Mouse (Mus musculus): Measurements from ENCODE around the gene Frmd5. TPM values are rescaled to one million over a fixed set of nuclear protein-coding genes. Genes with fewer than 3 reads are reported as not detected.
"Not testable (repeated sequence)": the region's sequence is repeated elsewhere in the genome, so short reads cannot be mapped to it uniquely, and the experiment has no call there.

Frmd5 gene
- polyA plus RNA-seq, 1 experiment from 2014 or later: 0.42 TPM

- no peaks in the 10 kb centered on the region for H3K27me3 ChIP-seq (ENCODE audit: insufficient read depth, low read length)
- H3K36me3 ChIP-seq (ENCODE audit: insufficient read depth, low read length): no peaks in the 10 kb centered on the region
- no peaks in the 10 kb centered on the region for H3K9me3 ChIP-seq (replicated peaks; ENCODE audit: low read length)
- H3K4me1 ChIP-seq (replicated peaks; ENCODE audit: insufficient read depth, low read length): no peaks in the 10 kb centered on the region
- no peak overlapping the region for H3K4me2 ChIP-seq (ENCODE audit: low read length)
- ATAC-seq (replicated peaks; ENCODE audit: low FRiP score, low read depth): no peak
- WGBS: 33% methylated on average over 3 of the region's 3 CpGs
- DNase-seq (ENCODE audit: low spot score): no peak
- H3K4me3 ChIP-seq (replicated peaks; ENCODE audit: low read depth, low read length): no peak overlapping the region
- no peak overlapping the region for H3K9ac ChIP-seq (ENCODE audit: low read depth, low read length)
- no peak overlapping the region for H3K27ac ChIP-seq
- no peak for TF ChIP-seq CTCF (IDR thresholded peaks at IDR 0.05; ENCODE audit: low read depth)
Measured at GRCm38 (mm10) chr2:121834926-121835325, 28.0 kb upstream of the Frmd5 start.

DNA sequence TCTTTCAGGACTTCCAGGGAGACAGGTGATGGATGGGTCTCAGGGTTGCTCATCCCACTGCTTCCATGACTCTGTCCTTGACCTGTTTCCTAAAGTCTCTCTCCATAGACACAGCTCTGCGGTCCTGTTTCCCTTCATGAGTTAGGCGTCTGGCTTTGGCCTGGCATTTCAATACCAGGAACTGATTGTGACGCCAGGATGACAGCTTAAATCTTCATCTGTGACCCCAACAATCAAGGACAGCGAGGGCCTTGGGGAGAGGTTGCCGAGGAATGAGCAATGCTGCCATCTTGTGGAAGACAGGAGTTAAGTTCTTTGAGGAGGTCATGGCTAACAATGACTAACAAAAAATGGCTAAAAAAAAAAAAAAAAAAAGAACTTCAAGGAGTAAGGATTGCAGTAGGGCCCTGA lies 25.6 kb upstream of the Frmd5 start:
- H3K27me3 ChIP-seq (ENCODE audit: insufficient read depth, low read length): no peaks in the 10 kb centered on the region
- no peak overlapping the region for H3K4me3 ChIP-seq (replicated peaks; ENCODE audit: low read depth, low read length)
- H3K9ac ChIP-seq (ENCODE audit: low read depth, low read length): no peak overlapping the region
- no peaks in the 10 kb centered on the region for H3K9me3 ChIP-seq (replicated peaks; ENCODE audit: low read length)
- H3K36me3 ChIP-seq (ENCODE audit: insufficient read depth, low read length): no peaks in the 10 kb centered on the region
- no peaks in the 10 kb centered on the region for H3K4me1 ChIP-seq (replicated peaks; ENCODE audit: insufficient read depth, low read length)
- H3K4me2 ChIP-seq (ENCODE audit: low read length): no peak overlapping the region
- 7% methylated on average over 5 of the region's 5 CpGs for WGBS
- ATAC-seq (replicated peaks; ENCODE audit: low FRiP score, low read depth) (0 out of 2 replicates have a peak, but pooled peaks have one; percentile 29), DNase-seq (ENCODE audit: low spot score) (peak; percentile 85)
- TF ChIP-seq CTCF (IDR thresholded peaks at IDR 0.05; ENCODE audit: low read depth): peak; percentile 79
- H3K27ac ChIP-seq: no peak overlapping the region

DNA sequence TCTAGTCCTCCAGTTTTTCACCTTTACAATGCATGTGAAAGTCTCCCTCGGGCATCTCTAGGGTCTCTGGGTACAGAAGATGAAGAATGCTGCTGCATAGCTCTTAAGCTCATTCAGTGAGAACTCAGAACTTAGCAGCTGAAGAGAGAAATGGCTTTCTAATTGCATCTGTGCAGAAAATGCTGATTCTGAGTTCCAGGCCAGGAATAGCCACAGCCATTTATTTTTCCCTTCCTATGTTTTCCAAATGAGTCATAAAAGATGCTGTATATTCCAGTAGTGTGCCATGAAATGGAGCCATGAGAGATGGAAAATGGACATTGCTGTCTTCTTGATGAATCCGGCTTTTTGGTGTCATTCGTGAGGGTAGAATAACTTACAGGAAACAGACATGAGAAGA lies 21.5 kb upstream of the Frmd5 start:
- Histone ChIP-seq H3K4me1 (replicated peaks; ENCODE audit: insufficient read depth, low read length) (no peaks in the 10 kb centered on the region), H3K27me3 (ENCODE audit: insufficient read depth, low read length) (no peaks in the 10 kb centered on the region), H3K9me3 (replicated peaks; ENCODE audit: low read length) (no peaks in the 10 kb centered on the region), H3K36me3 (ENCODE audit: insufficient read depth, low read length) (no peaks in the 10 kb centered on the region), H3K4me3 (replicated peaks; ENCODE audit: low read depth, low read length) (no peak overlapping the region), H3K27ac (no peak overlapping the region), H3K9ac (ENCODE audit: low read depth, low read length) (no peak overlapping the region), H3K4me2 (ENCODE audit: low read length) (no peak overlapping the region)
- no peak for DNase-seq (ENCODE audit: low spot score)
- no peak for TF ChIP-seq CTCF (IDR thresholded peaks at IDR 0.05; ENCODE audit: low read depth)
- WGBS: 89% methylated on average over 3 of the region's 3 CpGs
- no peak for ATAC-seq (replicated peaks; ENCODE audit: low FRiP score, low read depth)

GRCm38 (mm10) chr2:121826189-121826588 lies 19.3 kb upstream of the Frmd5 start:
- Histone ChIP-seq H3K9me3 (replicated peaks; ENCODE audit: low read length) (no peaks in the 10 kb centered on the region), H3K27ac (no peak overlapping the region), H3K4me2 (ENCODE audit: low read length) (no peak overlapping the region), H3K9ac (ENCODE audit: low read depth, low read length) (no peak overlapping the region), H3K27me3 (ENCODE audit: insufficient read depth, low read length) (no peaks in the 10 kb centered on the region), H3K4me3 (replicated peaks; ENCODE audit: low read depth, low read length) (no peak overlapping the region), H3K4me1 (replicated peaks; ENCODE audit: insufficient read depth, low read length) (no peaks in the 10 kb centered on the region), H3K36me3 (ENCODE audit: insufficient read depth, low read length) (no peaks in the 10 kb centered on the region)
- TF ChIP-seq CTCF (IDR thresholded peaks at IDR 0.05; ENCODE audit: low read depth): no peak
- DNase-seq (ENCODE audit: low spot score): no peak
- no peak for ATAC-seq (replicated peaks; ENCODE audit: low FRiP score, low read depth)
- 80% methylated on average over 2 of the region's 2 CpGs for WGBS

GRCm38 (mm10) chr2:121824653-121825052 lies 17.8 kb upstream of the Frmd5 start:
- no peak for TF ChIP-seq CTCF (IDR thresholded peaks at IDR 0.05; ENCODE audit: low read depth)
- Histone ChIP-seq H3K4me2 (ENCODE audit: low read length) (no peak overlapping the region), H3K9ac (ENCODE audit: low read depth, low read length) (no peak overlapping the region), H3K9me3 (replicated peaks; ENCODE audit: low read length) (no peaks in the 10 kb centered on the region), H3K36me3 (ENCODE audit: insufficient read depth, low read length) (no peaks in the 10 kb centered on the region), H3K27me3 (ENCODE audit: insufficient read depth, low read length) (no peaks in the 10 kb centered on the region), H3K27ac (no peak overlapping the region), H3K4me1 (replicated peaks; ENCODE audit: insufficient read depth, low read length) (no peaks in the 10 kb centered on the region), H3K4me3 (replicated peaks; ENCODE audit: low read depth, low read length) (no peak overlapping the region)
- no peak for ATAC-seq (replicated peaks; ENCODE audit: low FRiP score, low read depth)
- 63% methylated on average over 5 of the region's 5 CpGs for WGBS
- no peak for DNase-seq (ENCODE audit: low spot score)

GRCm38 (mm10) chr2:121821787-121822186 lies 14.9 kb upstream of the Frmd5 start:
- no peaks in the 10 kb centered on the region for H3K27me3 ChIP-seq (ENCODE audit: insufficient read depth, low read length)
- no peak overlapping the region for H3K4me3 ChIP-seq (replicated peaks; ENCODE audit: low read depth, low read length)
- TF ChIP-seq CTCF (IDR thresholded peaks at IDR 0.05; ENCODE audit: low read depth): no peak
- H3K4me1 ChIP-seq (replicated peaks; ENCODE audit: insufficient read depth, low read length): no peaks in the 10 kb centered on the region
- no peak overlapping the region for H3K9ac ChIP-seq (ENCODE audit: low read depth, low read length)
- no peak for ATAC-seq (replicated peaks; ENCODE audit: low FRiP score, low read depth)
- WGBS: 90% methylated on average over 7 of the region's 7 CpGs
- no peaks in the 10 kb centered on the region for H3K36me3 ChIP-seq (ENCODE audit: insufficient read depth, low read length)
- no peak overlapping the region for H3K4me2 ChIP-seq (ENCODE audit: low read length)
- H3K9me3 ChIP-seq (replicated peaks; ENCODE audit: low read length): no peaks in the 10 kb centered on the region
- H3K27ac ChIP-seq: no peak overlapping the region
- DNase-seq (ENCODE audit: low spot score): no peak

DNA sequence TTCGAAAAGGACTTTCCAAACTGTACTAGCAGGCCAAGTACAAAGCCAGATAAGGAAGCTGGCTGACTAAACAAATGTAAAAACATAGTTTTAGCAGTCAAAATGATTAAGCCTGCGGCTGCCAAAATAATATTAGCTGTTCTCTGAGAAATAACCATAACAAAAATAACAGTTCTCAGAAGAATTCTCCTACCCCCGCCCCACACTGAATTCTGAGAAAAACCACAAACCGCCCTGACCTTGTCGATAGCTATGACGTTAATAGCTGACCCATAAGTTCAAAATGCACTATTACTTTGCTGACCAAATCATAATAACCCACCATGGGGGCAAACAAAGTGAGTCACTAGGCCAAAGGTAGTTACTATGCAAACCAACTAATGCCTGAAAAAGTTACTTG lies 4.0 kb upstream of the Frmd5 start:
- DNase-seq (ENCODE audit: low spot score); H3K27ac ChIP-seq; H3K9me3 ChIP-seq (replicated peaks; ENCODE audit: low read length); H3K4me3 ChIP-seq (replicated peaks; ENCODE audit: low read depth, low read length); H3K9ac ChIP-seq (ENCODE audit: low read depth, low read length); H3K36me3 ChIP-seq (ENCODE audit: insufficient read depth, low read length); H3K4me1 ChIP-seq (replicated peaks; ENCODE audit: insufficient read depth, low read length); H3K4me2 ChIP-seq (ENCODE audit: low read length); ATAC-seq (replicated peaks; ENCODE audit: low FRiP score, low read depth): not testable (repeated sequence)
- peaks cover 14% of the 10 kb centered on the region for H3K27me3 ChIP-seq (ENCODE audit: insufficient read depth, low read length)
- whole genome bisulfite sequencing: 89% methylated on average over 6 of the region's 6 CpGs

Measured in kidney, postnatal 0 days (tissue).